Mouse (Mus musculus) embryonic facial prominence, embryonic 13.5 days (tissue): Measurements from ENCODE around the gene Fam193a. TPM values are rescaled to one million over a fixed set of nuclear protein-coding genes. Genes with fewer than 3 reads are reported as not detected.

Experiments
- ATAC-seq: fragments of 200-750 bp; cut with Nextera tagmentation; 2 replicates; pipeline ENCODE4 v1.8.0; 2017; ENCODE audit warnings: low read depth; ENCODE audit not compliant: insufficient number of reproducible peaks, insufficient read depth, low FRiP score, low TSS enrichment
- H3K27ac ChIP-seq: fragments of 300-500 bp; sonication (generic); 2 replicates; pipeline ENCODE4 v1.5.1; 2015; ENCODE audit warnings: moderate library complexity, mild to moderate bottlenecking, inconsistent platforms
- H3K27me3 ChIP-seq: fragments of 300-500 bp; sonication (generic); 2 replicates; pipeline ENCODE4 v1.6.1; 2015; ENCODE audit warnings: mild to moderate bottlenecking, inconsistent platforms
- H3K36me3 ChIP-seq: fragments of 300-500 bp; sonication (generic); 2 replicates; pipeline ENCODE4 v1.6.1; 2015; ENCODE audit warnings: mild to moderate bottlenecking, inconsistent platforms
- H3K4me1 ChIP-seq: fragments of 300-500 bp; sonication (generic); 2 replicates; pipeline ENCODE4 v1.6.1; 2015; ENCODE audit warnings: inconsistent platforms
- H3K4me2 ChIP-seq: fragments of 300-500 bp; sonication (generic); 2 replicates; pipeline ENCODE4 v1.6.1; 2015; ENCODE audit warnings: moderate library complexity, mild to moderate bottlenecking, inconsistent platforms
- H3K4me3 ChIP-seq: fragments of 300-500 bp; sonication (generic); 2 replicates; pipeline ENCODE4 v1.5.1; 2015; ENCODE audit warnings: mild to moderate bottlenecking, inconsistent platforms
- H3K9ac ChIP-seq: fragments of 300-500 bp; sonication (generic); 2 replicates; pipeline ENCODE4 v1.6.1; 2015; ENCODE audit warnings: mild to moderate bottlenecking, inconsistent platforms
- H3K9me3 ChIP-seq: fragments of 300-500 bp; sonication (generic); 2 replicates; pipeline ENCODE4 v1.6.1; 2016; ENCODE audit warnings: inconsistent platforms
- WGBS: fragments of 180-500 bp; shearing (Covaris S2); methylation state at CpG from one replicate; pipeline ENCODE4 v1.1.7; 2015; ENCODE audit warnings: mixed read lengths; 5-methylcytosine and 5-hydroxymethylcytosine counted together
- polyA plus RNA-seq: library from polyadenylated mRNA; unstranded; fragments of >200 nt; fragmentation: Nextera tagmentation; extraction: Ambion mirVana; gene quantifications from 2 replicates; pipeline ENCODE4 v1.2.1, GENCODE M21; 2015

Gene Fam193a
- polyA plus RNA-seq, 1 experiment from 2014 or later, result 17.7 TPM

DNA sequence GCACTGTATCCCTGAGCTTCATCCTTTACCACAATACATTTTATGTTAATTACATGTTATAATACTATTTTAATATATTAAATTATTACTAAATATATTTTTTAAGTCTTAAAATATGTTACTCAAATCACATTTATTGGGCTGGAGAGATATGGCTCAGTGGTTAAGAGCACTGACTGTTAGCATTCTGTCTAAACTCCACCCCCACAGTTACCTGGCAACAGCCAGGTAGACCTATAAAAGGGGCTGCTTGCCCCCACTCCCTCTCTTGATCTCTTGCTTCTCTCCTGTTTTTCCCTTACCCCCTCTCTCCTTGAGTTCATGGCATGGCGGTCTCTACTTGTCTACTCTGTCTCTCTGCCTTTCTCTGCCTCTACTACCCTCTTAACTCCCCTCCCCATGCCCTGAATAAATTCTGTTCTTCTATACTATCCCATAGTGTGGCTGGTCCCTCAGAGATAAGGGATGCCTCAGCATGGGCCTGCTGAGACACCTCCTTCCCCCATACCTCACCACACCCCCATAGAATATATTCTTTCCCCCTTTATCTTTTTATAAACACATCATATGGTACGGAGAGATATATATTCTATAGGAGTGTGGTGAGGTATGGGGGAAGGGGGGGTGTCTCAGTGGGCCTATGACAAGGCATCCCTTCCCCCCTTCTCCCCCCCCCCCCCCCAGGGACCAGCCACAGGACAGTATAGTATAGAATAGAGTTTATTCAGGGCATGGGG lies 98.5 kb downstream of the Fam193a start:
- WGBS, result 98% methylated on average over 2 of the region's 2 CpGs
- no peak overlapping the region for H3K4me2 ChIP-seq
- H3K9me3 ChIP-seq, result no peaks in the 10 kb centered on the region
- no peak overlapping the region for H3K4me3 ChIP-seq
- no peak overlapping the region for H3K27ac ChIP-seq
- H3K36me3 ChIP-seq, result peaks cover 67% of the 10 kb centered on the region
- no peak for ATAC-seq
- H3K9ac ChIP-seq, result no peak overlapping the region
- H3K27me3 ChIP-seq, result no peaks in the 10 kb centered on the region
- H3K4me1 ChIP-seq, result no peaks in the 10 kb centered on the region

DNA sequence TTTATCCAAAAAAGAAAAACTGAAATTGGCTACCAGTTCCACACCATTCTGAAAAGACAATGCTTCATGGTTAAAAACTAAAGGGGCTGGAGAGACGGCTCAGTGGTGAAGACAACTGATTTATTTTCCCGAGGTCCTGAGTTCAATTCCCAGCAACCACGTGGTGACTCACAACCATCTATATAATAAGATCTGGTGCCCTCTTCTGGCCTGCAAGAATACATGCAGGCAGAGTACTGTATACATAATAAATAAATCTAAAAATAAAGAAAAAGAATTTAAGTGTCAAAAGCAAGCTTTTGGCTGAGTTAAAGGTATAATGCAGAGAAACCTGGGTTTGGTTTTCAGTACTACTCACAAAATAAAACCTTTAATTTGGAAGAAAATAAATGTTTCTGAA lies 111.2 kb downstream of the Fam193a start:
- H3K4me2 ChIP-seq, result no peak overlapping the region
- H3K9me3 ChIP-seq, result no peaks in the 10 kb centered on the region
- ATAC-seq, result no peak
- no peaks in the 10 kb centered on the region for H3K27me3 ChIP-seq
- H3K9ac ChIP-seq, result no peak overlapping the region
- no peak overlapping the region for H3K4me3 ChIP-seq
- 80% methylated on average over 3 of the region's 3 CpGs for WGBS
- peaks cover 94% of the 10 kb centered on the region for H3K36me3 ChIP-seq
- no peak overlapping the region for H3K27ac ChIP-seq
- H3K4me1 ChIP-seq, result no peaks in the 10 kb centered on the region

DNA sequence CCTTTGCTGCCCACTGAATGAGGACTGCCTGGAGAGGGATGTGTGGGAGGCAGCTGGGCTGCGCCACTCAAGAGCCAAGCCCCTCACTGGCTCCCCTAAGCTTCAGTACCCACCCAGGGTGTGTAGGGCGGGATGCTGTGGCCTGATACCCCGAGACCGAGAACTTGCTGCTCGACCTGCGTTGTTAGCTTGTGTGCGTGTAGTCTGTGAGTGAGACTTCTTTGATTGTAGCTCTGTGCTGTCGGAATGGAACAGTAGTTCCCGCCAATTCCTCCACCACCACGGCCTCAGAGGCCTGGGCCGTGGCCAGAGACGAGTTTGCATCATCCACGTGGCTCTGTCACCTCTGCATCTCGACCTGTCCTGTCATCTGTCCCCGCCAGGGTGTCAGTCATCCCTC lies 116.0 kb downstream of the Fam193a start:
- no peak for ATAC-seq
- Histone ChIP-seq H3K27me3 (no peaks in the 10 kb centered on the region), H3K4me2 (no peak overlapping the region), H3K4me3 (no peak overlapping the region), H3K9me3 (no peaks in the 10 kb centered on the region), H3K36me3 (peaks cover 66% of the 10 kb centered on the region), H3K4me1 (peaks cover 4% of the 10 kb centered on the region; the same call in 1 of the 2 replicates), H3K27ac (no peak overlapping the region), H3K9ac (no peak overlapping the region)
- 96% methylated on average over 15 of the region's 15 CpGs for WGBS

DNA sequence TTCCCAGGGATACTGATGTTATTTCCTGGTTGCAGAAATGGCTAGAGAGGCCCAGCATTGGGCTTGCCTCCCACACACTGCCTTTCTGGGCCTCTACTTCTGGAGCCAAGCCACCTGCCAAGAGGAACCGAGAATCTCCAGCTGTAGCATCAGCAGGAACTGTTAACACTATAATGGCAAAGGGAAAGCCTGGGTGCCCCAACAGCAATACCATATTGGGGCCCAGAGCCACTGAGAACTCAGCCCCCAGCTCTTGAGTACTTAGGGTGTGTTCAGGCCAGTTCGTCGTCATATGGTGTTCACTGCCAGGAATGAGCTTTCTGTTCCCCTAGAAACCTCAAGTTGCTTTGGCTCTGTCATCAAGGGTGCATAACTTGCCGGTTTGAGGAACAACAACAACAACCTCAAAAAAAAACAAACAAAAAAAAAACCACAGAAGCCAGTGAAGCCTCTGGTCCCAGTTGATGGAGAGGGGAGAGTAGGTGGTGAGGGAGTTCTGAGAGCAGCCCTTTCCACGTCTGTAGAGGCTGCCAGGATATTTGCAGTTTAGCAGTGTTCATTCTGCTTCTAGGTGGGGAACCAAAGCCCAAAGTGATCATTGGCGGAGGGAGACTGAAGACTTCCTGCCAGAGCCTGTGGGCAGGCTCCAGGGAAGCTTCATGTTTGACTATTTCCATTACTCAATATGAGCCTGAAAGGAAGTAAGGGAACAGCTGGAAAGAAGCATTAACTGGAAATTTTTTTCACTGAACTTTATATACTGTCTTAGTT lies 117.8 kb downstream of the Fam193a start:
- H3K9ac ChIP-seq, result no peak overlapping the region
- no peaks in the 10 kb centered on the region for H3K9me3 ChIP-seq
- H3K4me3 ChIP-seq, result no peak overlapping the region
- no peak overlapping the region for H3K27ac ChIP-seq
- WGBS, result 80% methylated on average over 6 of the region's 6 CpGs
- H3K4me2 ChIP-seq, result no peak overlapping the region
- H3K36me3 ChIP-seq, result peaks cover 50% of the 10 kb centered on the region
- ATAC-seq, result no peak
- no peaks in the 10 kb centered on the region for H3K27me3 ChIP-seq
- peaks cover 4% of the 10 kb centered on the region; the same call in 1 of the 2 replicates for H3K4me1 ChIP-seq

DNA sequence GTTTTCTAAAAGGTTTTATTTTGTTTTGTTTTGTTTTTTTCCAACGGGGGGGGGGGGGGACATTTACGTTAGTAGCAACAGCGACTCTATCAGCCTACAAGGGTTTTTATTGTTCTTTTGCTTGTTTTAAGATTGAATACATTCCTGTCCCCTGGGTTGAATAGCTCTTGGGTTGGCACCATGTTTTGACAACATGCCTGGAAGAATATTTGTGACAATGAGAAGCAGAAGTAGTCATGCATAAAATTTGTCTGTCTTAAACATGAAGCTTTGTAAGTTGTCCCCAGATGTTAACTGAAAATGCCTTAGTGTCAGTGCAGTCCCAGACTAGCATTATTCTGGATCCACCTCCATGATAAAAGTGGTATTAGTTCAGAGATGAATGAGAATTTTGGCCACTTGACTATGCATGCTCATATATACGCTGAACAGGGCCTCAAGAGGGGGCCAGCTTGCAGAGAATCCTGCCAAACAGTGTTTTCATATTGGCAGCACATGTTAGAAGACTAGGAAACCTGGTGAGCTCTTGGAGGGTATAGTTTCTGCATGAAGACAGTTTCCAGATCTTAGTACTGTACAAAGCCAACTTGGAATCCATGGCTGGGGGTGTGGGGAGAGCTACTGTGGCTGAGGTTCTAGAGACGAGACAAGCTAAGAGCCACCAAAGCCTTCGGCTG lies 119.1 kb downstream of the Fam193a start:
- H3K4me1 ChIP-seq, result peaks cover 4% of the 10 kb centered on the region; the same call in 1 of the 2 replicates
- no peaks in the 10 kb centered on the region for H3K9me3 ChIP-seq
- H3K27me3 ChIP-seq, result no peaks in the 10 kb centered on the region
- no peak overlapping the region for H3K9ac ChIP-seq
- no peak overlapping the region for H3K4me3 ChIP-seq
- 59% methylated on average over 6 of the region's 6 CpGs for WGBS
- H3K4me2 ChIP-seq, result no peak overlapping the region
- peaks cover 36% of the 10 kb centered on the region for H3K36me3 ChIP-seq
- H3K27ac ChIP-seq, result no peak overlapping the region; the same call in 1 of the 2 replicates
- ATAC-seq, result no peak

DNA sequence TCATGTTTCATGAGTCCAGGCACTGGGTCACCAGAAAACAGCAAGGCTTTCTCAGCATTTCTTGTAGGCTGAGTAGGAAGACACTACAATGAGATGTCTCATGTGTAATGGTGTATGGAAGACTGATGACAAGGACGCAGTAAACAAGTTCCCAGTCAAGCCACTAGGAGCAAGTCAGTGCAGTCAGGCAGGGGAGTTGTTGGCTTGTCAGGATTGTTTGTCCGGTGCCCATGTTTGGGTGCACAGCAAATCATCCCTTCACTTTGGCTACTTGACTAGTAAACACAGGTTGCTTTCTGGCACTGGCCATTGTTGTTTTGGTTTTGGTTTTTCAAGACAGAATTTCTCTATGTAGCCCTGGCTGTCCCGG lies 119.7 kb downstream of the Fam193a start:
- H3K4me2 ChIP-seq, result no peak overlapping the region
- ATAC-seq, result no peak
- peaks cover 31% of the 10 kb centered on the region for H3K36me3 ChIP-seq
- no peaks in the 10 kb centered on the region for H3K27me3 ChIP-seq
- H3K4me1 ChIP-seq, result peaks cover 4% of the 10 kb centered on the region; the same call in 1 of the 2 replicates
- 88% methylated on average over 3 of the region's 3 CpGs for WGBS
- H3K9ac ChIP-seq, result no peak overlapping the region
- H3K4me3 ChIP-seq, result no peak overlapping the region
- no peak overlapping the region; the same call in 1 of the 2 replicates for H3K27ac ChIP-seq
- H3K9me3 ChIP-seq, result no peaks in the 10 kb centered on the region

DNA sequence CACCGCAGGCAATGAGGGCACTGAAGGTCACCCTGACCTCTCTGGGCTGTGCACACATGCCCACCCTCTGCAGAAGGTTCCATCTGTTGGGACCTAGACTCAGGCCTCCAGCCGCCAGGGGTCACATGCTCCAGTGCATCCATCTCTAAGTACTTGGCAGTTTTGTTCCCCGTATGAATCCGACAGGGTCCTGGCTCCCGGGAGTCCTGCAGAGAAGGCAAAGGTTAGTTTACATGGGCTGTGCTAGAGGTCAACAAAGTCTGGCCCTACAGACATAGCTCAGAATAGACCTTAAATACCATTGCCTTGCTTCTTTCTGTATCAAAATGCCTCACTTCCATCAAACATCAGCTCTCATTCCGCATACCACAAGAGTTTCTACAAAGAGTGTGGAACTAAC lies 127.0 kb downstream of the Fam193a start:
- Histone ChIP-seq H3K4me1 (no peaks in the 10 kb centered on the region), H3K9ac (no peak overlapping the region), H3K9me3 (no peaks in the 10 kb centered on the region), H3K4me2 (no peak overlapping the region), H3K27me3 (no peaks in the 10 kb centered on the region), H3K27ac (no peak overlapping the region), H3K4me3 (no peak overlapping the region), H3K36me3 (peaks cover 1% of the 10 kb centered on the region; the same call in 1 of the 2 replicates)
- 85% methylated on average over 6 of the region's 6 CpGs for WGBS
- no peak for ATAC-seq

DNA sequence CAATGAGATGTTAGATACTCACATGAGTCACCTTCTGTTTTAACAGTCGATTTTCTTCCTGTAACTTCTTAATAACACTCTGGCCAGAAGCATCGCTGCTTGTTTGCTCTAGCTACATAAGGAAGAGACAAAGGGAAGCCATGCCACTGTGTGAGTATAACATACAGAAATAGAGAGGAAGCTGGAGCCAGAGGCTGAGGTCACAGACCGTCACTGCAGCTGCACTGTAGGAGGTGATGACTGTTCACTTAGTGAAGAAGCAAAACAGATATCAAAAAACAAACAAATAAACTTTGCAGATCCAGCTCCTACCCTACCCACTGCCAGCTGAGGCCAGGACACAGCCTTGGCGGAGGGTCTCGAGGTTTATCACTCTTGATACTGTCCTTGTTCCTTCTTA lies 131.2 kb downstream of the Fam193a start:
- Histone ChIP-seq H3K4me2 (no peak overlapping the region), H3K4me1 (no peaks in the 10 kb centered on the region), H3K9me3 (no peaks in the 10 kb centered on the region), H3K27me3 (no peaks in the 10 kb centered on the region), H3K36me3 (peaks cover 14% of the 10 kb centered on the region), H3K4me3 (no peak overlapping the region), H3K9ac (no peak overlapping the region), H3K27ac (no peak overlapping the region)
- no peak for ATAC-seq
- WGBS, result 81% methylated on average over 5 of the region's 5 CpGs

DNA sequence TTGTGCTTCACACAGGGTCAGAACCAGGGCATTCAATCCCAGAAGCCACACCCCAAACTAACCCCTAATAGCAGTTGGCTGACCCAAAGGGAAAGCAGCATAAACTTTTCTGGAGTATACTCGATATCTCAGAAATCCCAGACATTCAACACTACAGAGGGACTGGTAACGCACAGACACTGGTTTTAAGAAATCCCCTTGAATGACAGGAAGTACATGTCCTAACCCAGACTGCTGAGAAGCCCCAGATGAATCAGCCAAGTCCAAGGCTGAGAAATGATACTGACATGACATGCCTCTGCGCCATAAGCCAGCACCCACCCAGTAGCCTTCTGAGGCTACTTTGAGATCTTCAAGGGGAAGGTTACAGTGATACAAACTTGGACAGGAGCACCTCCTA lies 131.9 kb downstream of the Fam193a start:
- Histone ChIP-seq H3K27me3 (no peaks in the 10 kb centered on the region), H3K36me3 (peaks cover 14% of the 10 kb centered on the region), H3K27ac (no peak overlapping the region), H3K4me1 (no peaks in the 10 kb centered on the region), H3K4me3 (no peak overlapping the region), H3K9ac (no peak overlapping the region), H3K4me2 (no peak overlapping the region), H3K9me3 (no peaks in the 10 kb centered on the region)
- WGBS, result 73% methylated on average over 3 of the region's 3 CpGs
- no peak for ATAC-seq

DNA sequence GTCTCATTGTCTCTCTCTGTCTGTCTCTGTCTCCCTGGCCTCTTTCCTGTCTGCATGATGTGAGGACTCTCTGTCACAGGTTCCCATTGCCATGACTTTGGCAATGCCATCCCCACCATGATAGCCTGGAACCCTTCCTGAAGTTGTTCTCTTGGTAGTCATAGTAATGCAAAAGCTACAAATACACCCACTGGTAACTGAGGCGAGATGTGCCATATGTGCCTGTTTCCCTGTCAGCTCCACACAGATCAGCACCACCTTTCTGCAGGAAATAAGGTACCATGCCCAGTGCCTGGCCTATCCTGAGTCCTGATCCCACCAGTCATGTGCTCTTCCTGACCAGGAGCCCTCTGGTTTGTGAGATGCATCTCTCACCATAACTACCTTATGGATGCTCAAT lies 132.7 kb downstream of the Fam193a start:
- Histone ChIP-seq H3K4me2 (no peak overlapping the region), H3K27me3 (no peaks in the 10 kb centered on the region), H3K27ac (no peak overlapping the region), H3K9ac (no peak overlapping the region), H3K4me3 (no peak overlapping the region), H3K36me3 (peaks cover 14% of the 10 kb centered on the region), H3K4me1 (no peaks in the 10 kb centered on the region), H3K9me3 (no peaks in the 10 kb centered on the region)
- 86% methylated on average over 1 of the region's 1 CpGs for WGBS
- no peak for ATAC-seq

DNA sequence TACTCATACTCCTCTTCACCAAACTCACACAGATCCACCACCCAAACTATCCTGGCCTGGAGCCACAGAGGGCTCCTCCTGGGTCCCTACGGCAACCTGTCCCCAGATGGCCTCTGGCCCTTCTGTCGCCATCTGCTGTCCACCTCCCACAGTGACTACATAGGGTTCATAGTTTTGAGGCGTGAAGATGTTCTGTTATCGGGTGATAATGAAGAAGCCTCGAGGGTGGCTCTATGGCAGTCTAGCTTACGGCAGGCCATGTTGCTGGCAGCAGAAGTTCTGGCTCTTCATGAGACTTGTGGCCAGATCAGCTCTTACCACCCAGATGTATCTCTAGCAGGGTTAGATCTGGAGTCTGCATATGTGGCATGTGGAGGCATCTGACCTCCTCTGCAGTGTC lies 133.1 kb downstream of the Fam193a start:
- no peak overlapping the region for H3K27ac ChIP-seq

More for the DNA sequence above, 133.1 kb downstream of the Fam193a start:
- Histone ChIP-seq H3K9ac (no peak overlapping the region), H3K4me2 (no peak overlapping the region), H3K9me3 (no peaks in the 10 kb centered on the region), H3K36me3 (peaks cover 14% of the 10 kb centered on the region), H3K4me3 (no peak overlapping the region), H3K27me3 (no peaks in the 10 kb centered on the region), H3K4me1 (no peaks in the 10 kb centered on the region)
- no peak for ATAC-seq
- WGBS, result 81% methylated on average over 6 of the region's 6 CpGs
